Mouse (Mus musculus) retina, postnatal 1 day (tissue): ENCODE measurements around the gene Rimbp2.
A peak's percentile ranks its signal among the peaks of the same experiment; 100 is the strongest.

Source experiments
- DNase-seq: peaks from one replicate; pipeline ENCODE4 v3.0.0-alpha.2; 2012

Gene Rimbp2

DNA sequence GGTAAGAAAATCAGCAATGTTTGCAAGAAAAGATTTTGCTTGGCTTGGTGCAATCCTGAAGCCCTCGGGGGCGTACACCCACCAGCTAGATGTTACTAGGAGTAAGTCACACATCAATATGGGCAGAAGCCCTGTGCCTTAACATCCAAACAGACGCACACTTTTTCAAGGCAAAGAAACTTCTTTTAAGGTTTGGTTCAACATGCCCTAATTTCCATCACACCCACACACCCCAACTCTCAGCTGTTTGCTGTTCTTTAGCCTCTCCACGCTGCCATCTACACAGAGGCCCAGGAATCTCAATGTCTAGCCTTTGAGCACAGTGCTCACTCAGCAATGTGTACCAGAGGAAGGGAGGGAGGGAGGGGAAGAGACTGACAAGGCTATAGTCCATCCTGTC lies 28.2 kb downstream of the Rimbp2 start:
- DNase-seq, result no peak

DNA sequence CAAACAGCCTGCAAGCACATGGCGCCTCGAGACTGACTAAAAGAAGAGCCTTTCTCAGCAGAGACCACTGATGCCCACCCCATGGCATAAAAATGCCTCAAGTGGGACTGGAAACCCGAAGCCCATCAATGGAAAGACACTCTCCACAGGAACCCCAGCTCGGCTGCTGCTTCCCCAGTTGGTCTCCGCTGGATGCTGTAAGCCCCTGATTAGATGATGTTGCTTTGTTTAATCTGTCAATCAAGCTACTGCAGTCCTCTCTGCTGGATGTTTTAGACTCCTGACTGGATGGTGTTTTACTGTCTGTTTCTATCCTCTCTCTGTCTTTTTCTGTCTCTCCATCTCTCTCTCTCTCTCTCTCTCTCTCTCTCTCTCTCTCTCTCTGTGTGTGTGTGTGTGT lies 33.2 kb downstream of the Rimbp2 start:
- DNase-seq, result no peak

DNA sequence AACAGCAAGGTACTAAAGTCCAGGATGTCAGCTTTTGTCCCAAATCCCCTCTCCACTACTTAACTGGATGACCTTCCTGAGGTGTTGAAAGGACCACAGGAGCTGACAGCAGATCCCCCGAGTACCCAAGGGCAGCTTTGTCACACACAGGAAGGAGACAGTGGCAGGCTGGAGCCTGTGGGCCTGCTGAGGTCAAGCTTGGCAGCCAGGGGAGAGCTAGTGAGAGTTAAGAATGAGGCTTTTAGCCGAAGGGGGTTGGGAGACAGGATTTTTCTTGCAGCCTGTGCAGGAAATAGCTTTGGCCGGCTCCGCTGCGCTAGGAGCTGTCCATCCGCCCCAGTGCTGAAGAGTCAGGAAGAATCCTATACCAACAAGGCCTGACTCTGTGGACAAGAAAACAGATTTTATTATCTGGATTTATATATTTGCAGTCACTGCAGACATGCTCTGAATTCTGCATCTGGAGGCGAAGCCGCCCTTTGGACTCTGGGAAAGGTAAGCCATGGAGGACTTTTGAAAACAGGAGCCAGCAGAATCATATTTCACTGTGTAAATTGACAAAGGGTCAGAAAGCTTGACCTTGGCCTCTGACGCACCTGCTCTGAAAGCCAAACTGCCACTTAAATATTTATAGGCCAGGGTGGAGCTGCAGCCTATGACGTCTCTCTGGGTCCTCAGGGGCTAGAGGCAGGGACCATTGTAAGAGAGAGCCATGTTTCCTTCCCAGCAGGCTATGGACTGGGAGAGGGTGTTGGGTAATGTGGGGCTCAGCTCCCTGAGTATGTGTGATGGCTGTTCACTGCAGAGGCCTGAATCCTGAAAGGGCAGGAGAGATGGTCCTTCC lies 35.9 kb downstream of the Rimbp2 start:
- DNase-seq, result peak; percentile 75

DNA sequence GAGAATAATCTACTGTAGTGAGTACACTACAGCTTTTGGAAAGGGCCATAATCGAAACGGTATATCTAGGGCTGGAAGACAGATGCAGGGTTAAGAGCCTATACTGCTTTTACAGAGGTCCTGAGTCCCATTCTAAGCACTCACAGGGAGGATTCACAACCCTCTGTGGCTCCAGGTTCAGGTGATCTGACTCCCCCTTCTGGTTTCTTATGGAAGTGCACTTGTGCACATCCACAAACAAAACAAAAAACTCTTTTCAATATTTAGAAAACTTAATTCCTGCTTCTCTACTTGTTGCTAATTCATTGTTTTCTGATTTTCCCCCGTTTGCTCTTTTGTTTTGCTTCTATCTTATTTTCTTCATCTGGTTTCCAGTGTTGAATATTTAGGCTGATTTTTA lies 39.5 kb downstream of the Rimbp2 start:
- no peak for DNase-seq

DNA sequence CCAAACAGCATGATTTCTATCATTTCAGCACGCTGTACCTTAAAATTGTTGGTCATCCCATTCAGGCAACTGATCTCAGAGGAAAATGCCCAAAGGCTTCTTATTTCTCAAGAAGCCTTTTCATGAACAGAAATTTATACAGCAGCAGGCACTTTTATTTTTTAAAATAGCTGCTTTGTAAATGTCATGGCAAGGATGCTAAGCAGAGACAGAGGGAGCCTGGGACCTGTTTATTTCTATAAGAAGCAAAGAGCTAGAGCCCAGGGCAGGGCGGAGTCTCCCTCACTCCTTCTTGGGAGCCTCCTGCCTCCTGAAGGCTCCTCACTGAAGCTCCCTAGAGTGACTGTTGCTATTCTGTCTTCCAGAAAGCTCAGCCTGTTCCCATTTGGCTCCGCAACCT lies 40.9 kb downstream of the Rimbp2 start:
- no peak for DNase-seq

DNA sequence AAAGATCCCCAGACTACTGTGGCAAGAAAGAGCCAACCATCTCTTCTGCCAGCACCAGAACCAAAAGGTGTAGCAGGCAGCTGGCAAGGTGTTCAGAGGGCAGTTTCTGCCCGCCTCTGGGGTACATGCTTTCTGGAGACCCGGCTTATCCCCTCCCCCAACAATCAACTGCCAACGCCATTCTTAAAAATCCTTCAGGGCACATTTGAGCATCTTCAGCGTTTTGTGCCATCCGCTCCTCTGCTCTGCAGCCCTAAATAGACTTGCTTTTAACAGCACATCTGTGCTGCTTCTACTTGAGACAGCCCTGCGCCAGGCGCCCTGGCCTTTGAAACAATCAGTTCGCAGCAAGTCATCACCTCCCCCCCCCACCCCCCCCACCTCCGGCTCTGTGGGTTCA lies 41.7 kb downstream of the Rimbp2 start:
- no peak for DNase-seq

DNA sequence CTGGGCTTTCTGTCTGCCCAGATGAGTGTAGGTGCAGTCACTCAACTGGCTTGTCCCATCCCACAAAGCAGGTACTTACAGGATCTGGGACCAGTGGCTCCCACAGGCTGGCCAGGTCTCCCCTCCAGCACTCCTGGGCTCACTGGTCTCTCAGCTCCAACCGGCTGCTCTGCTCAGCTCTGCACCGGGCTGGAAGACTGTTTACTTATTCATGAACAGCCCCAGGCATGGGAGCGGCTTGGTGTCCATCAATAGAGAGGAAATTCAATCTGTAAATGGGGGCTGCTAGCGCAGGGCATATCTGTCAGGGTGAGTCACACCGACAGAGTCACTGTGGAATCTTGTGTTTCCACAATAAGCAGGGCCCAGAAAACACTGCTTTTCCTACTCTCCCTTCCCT lies 49.2 kb downstream of the Rimbp2 start:
- DNase-seq, result no peak

- DNase-seq, result peak; percentile 45
Measured at GRCm38 (mm10) chr5:128903120-128903519, 50.2 kb downstream of the Rimbp2 start.

DNA sequence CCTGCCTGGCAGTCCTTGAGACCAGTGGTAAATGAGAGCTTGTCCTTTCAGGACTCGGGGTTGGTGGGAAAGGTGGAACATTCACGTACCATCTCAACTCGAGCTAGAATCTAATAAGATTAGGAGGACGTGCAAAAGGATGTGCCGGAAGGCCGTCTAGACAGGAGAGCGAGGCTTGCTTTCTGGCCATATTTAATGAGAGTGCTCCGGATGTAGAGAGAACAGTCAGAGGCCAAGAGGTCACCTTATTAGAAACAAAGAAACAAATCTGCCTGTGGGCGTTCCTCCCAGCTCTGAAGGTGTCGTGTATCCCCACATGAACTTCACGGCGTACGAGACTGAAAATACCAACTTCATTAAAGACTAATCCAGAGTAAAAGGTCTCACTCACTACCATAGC lies 53.3 kb downstream of the Rimbp2 start:
- DNase-seq, result no peak

DNA sequence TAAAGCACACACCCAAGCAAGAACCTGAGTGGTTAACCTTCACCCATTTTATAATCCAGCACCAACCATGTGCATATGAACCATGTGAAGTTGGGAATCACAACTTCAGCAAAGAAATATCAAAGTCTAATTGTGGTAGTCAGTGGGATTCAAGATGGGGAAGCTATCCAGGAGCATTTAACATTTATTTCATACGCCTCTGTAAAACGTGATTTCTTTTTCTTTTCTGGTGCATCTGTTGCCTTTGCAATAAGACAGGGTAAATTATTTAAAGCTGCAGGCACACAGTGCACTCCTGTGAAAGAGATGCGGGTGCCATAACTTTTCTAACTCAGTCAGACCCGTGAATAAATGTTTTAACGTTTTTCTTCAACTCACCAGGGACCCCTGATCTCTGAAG lies 58.4 kb downstream of the Rimbp2 start:
- no peak for DNase-seq

- DNase-seq, result no peak
Measured at GRCm38 (mm10) chr5:128887546-128887945, 65.7 kb downstream of the Rimbp2 start.

DNA sequence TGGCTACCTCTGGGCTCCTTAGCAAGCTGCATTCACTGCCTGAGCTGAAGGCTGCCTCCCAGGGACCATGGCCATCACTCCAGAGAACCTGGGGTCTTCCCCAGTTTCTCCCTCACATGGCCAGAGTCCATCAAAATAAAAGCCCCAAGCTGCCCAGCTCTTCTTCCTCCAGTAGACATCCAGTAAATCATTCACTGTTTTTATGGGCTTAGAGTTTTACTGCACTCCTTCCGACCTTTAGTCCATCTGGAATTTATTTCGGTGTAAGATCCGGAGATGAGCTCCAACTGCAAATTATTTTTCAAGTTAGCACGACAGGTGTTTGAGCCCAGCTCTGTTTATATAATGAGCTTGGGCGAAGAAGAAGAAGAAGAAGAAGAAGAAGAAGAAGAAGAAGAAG lies 69.0 kb downstream of the Rimbp2 start:
- DNase-seq, result no peak

- no peak for DNase-seq
Measured at GRCm38 (mm10) chr5:128879092-128879491, 74.2 kb downstream of the Rimbp2 start.

DNA sequence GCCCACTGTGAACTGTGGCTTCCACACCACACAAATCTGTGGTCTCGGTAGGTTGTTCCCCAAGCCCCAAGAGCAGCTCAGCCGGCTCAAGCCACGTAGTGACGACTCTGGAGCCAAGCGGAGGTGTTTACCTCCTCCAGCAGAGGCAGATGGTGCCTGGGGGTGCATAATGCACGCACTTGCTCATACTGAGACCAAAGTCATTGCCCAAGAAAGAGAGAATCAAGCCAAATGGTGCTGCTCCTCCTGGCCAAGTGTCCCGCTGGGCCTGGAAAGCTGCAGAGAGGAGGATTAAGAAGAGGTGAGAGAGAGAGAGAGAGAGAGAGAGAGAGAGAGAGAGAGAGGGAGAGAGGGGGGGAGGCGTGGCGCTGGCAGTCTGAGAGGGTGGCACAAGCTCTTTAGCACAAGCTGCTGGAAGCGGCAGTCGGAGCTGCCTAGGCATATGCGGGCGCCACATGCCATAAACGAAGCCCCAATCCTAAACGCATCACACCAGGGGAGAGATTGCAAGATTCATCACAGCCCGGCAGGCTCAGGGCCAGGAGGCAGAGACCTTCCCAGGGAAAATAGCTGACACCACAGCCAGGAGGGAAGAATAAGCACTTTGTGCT lies 75.8 kb downstream of the Rimbp2 start:
- peak; percentile 58 for DNase-seq

DNA sequence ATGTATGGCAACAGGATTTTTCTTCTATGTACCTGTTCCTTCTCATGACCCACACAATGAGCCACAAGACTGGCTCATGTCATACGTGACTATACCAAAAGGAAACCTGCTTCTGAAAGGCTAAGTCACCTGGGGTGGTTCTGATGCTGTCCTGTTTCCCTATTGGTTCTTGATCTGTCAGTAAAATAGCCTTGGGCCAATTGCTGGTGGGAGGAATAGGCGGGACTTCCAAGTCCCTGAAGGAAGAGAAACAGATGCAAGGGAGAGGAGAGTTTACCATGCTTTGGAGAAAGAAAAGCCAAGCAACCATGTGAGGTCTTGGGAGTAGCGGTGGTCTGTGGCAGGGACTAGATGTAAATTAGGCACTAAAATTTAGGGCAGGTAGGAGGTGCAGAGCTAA lies 81.6 kb downstream of the Rimbp2 start:
- no peak for DNase-seq

DNA sequence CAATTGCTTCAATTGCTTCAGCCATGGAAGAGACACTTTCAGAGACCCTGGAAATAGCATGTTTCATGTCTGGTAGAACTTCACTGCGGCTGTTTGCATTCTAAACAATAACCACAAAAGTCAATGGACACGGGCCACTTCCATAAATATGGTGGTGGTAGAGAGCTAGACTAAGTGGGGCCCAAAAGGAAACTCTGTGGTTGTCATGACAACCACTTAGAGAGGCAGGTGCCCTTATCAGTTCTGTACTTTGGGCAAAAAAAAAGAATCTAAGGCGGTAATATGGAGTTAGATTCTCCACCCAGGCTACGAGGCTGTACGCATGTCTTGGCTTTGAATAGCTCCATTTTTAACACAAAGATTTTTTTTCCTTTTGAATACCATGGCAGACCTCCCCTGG lies 86.5 kb downstream of the Rimbp2 start:
- DNase-seq, result no peak

GRCm38 (mm10) chr5:128866291-128866690 lies 87.0 kb downstream of the Rimbp2 start:
- DNase-seq, result no peak

GRCm38 (mm10) chr5:128863497-128863896 lies 89.8 kb downstream of the Rimbp2 start:
- DNase-seq, result peak; percentile 37

- DNase-seq, result no peak
Measured at GRCm38 (mm10) chr5:128860907-128861306, 92.4 kb downstream of the Rimbp2 start.

DNA sequence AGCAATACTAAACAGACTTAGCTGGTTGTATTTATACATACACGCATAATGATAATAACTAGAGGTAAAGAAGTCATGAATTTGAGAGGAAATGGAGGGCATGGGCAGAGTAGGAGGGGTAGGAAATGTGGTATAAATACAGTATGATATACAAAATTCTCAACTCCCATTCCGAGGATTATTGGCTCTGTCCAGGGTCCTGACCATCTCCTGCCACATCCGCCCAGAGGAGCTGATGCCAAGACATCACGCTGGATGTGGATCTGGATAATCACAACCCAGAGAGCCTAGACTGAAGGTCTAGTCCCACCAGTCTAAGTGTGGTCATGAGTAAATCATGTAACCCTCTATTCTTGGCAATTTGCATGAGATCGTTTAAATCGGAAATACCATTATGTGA lies 100.5 kb downstream of the Rimbp2 start:
- no peak for DNase-seq

- DNase-seq, result no peak
Measured at GRCm38 (mm10) chr5:128847806-128848205, 105.5 kb downstream of the Rimbp2 start.

- no peak for DNase-seq
Measured at GRCm38 (mm10) chr5:128846433-128847040, 106.7 kb downstream of the Rimbp2 start.

GRCm38 (mm10) chr5:128845033-128845432 lies 108.3 kb downstream of the Rimbp2 start:
- no peak for DNase-seq

DNA sequence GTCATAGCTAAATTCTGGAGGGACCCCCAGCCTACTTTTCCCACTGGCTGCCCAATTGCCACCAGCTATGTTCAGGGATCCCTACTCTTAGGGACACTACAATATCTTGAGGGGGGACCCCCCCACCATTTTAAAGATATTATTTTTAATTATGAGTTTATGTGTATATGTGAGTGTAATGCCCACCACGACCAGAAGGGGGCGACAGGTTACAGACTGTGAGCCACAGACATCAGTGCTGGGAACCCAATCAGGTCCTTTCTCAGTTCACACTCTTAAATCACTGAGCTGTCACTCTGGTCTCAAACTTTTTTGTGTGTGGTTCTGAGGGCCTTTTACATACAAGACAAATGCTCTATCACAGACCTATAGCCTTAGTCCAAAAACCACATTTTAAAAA lies 109.3 kb downstream of the Rimbp2 start:
- no peak for DNase-seq
